Mouse (Mus musculus) urinary bladder, adult 18-20 months (tissue): Measurements from ENCODE around the gene Ddx31.

ENCODE experiments used
- DNase-seq, 2 experiments: peaks; one replicate each; pipeline ENCODE4 v3.0.0; 2022; ENCODE audit warnings: low spot score in 2 of 2, mixed read lengths in 2 of 2

Ddx31 gene

GRCm38 (mm10) chr2:28911331-28912038 lies 71.3 kb downstream of the Ddx31 start:
- DNase-seq, result no peak

- no peak for DNase-seq
Measured at GRCm38 (mm10) chr2:28912039-28912700, 72.0 kb downstream of the Ddx31 start.

- DNase-seq, result no peak
Measured at GRCm38 (mm10) chr2:28912961-28913360, 72.8 kb downstream of the Ddx31 start.

- no peak for DNase-seq
Measured at GRCm38 (mm10) chr2:28914121-28914520, 73.9 kb downstream of the Ddx31 start.

GRCm38 (mm10) chr2:28915104-28915738 lies 75.0 kb downstream of the Ddx31 start:
- no peak for DNase-seq

- DNase-seq, result peak; percentile 71 to 72
Measured at GRCm38 (mm10) chr2:28915768-28916512, 75.7 kb downstream of the Ddx31 start.

GRCm38 (mm10) chr2:28916513-28916865 lies 76.3 kb downstream of the Ddx31 start, which contains the start of gene Barhl1:
Barhl1 (minus strand) TSS chr2:28916668.
- DNase-seq, result no peak

- no peak for DNase-seq
Measured at GRCm38 (mm10) chr2:28917156-28917517, 76.9 kb downstream of the Ddx31 start.

GRCm38 (mm10) chr2:28917518-28918361 lies 77.5 kb downstream of the Ddx31 start:
- DNase-seq, result no peak

- DNase-seq, result no peak
Measured at GRCm38 (mm10) chr2:28919001-28919400, 78.8 kb downstream of the Ddx31 start.

GRCm38 (mm10) chr2:28923912-28924311 lies 83.7 kb downstream of the Ddx31 start:
- peak; percentile 35 to 44 for DNase-seq

- DNase-seq, result no peak
Measured at GRCm38 (mm10) chr2:28930571-28930970, 90.4 kb downstream of the Ddx31 start.

- DNase-seq, result no peak
Measured at GRCm38 (mm10) chr2:28938997-28939396, 98.8 kb downstream of the Ddx31 start.

GRCm38 (mm10) chr2:28943666-28944516 lies 103.7 kb downstream of the Ddx31 start:
- DNase-seq, result no peak

- DNase-seq, result no peak
Measured at GRCm38 (mm10) chr2:28945388-28945787, 105.2 kb downstream of the Ddx31 start.

GRCm38 (mm10) chr2:28946312-28946711 lies 106.1 kb downstream of the Ddx31 start:
- DNase-seq, result no peak

- DNase-seq, result no peak
Measured at GRCm38 (mm10) chr2:28952981-28953380, 112.8 kb downstream of the Ddx31 start.

- no peak for DNase-seq
Measured at GRCm38 (mm10) chr2:28954595-28954994, 114.4 kb downstream of the Ddx31 start.
